Mouse (Mus musculus) liver, adult (tissue): ENCODE data around the gene Afmid.

Experiments used
- GATA4 ChIP-seq: IDR thresholded peaks from 2 replicates; pipeline ENCODE4 v1.6.1; 2014; ENCODE audit warnings: mild to moderate bottlenecking, low read length; ENCODE audit not compliant: insufficient replicate concordance

The Afmid gene

DNA sequence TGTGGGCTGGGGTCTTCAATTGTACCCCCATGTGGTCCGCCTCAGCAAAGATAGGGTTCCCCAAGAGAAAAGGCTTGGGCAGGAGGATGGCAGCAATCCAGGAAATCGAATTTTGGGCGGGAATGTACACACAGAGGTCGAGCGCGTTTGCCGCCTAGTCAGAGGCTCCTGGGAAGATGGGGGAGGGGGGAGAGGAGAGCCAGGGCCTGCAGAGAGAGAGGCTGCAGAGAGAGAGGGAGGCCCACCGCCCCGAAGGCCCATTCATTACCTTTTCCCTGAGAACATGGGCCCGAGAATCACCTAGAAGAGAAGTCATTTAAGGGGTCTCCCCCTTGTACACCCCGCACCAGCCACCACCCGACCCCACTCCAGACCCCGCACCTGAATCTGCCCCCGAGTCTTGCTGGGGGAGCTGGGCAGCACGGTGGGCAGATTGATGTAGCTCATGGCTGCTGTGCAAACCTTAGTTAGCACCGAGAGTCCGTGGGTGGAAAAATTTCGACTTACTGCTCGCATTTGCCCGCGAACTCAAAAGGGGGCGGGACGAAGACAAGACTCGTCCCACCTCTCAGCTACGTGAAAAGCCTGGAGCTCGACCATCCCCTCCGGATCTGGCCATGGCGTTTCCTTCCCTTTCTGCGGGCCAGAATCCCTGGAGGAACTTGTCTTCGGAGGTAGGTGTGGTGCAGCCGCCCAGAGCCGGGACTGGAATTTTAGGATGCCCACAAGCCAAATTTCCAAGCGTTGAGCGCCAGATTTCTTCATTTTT, at the start of gene Afmid, which contains the start of gene Tk1:
Gene Afmid (plus strand): TSS at position 592 of the 769 bp plus-strand sequence.
Gene Tk1 (minus strand): TSS at position 760 of the 769 bp plus-strand sequence.
- no peak for TF ChIP-seq GATA4

DNA sequence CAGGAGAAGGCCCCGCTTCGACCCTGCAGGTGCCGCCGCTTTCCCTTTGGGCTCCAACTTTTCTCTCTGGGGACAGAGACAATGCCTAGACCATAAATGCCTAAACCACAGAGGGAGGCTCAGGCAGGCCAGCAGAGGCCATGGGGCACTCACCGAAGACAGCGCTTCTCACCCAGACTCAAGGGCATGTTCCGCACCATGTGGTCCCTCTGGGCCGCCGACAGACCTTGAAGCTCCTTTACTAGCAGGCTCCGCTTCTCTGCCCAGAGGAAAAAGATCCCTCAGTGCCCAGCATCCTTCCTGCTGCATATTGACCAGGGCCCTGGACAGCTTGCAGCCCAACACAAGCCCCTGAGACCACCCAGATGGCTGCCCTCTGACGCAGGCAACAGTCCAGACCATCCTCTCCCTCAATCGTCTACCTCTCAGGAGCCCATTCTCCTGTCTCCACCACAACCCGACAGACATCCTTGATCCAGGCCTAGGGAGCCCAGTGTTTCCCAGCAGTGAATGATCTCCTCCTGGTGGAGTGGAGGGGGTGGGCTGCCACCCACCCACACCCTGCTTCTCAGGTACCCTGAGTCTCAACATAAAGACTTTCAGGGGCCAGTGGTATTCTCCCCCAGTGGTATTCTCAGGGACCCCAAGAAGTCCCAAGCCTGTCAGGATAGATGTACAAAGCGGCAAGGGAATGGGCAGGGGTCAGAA, 49.5 kb upstream of the Afmid start:
- TF ChIP-seq GATA4: no peak

DNA sequence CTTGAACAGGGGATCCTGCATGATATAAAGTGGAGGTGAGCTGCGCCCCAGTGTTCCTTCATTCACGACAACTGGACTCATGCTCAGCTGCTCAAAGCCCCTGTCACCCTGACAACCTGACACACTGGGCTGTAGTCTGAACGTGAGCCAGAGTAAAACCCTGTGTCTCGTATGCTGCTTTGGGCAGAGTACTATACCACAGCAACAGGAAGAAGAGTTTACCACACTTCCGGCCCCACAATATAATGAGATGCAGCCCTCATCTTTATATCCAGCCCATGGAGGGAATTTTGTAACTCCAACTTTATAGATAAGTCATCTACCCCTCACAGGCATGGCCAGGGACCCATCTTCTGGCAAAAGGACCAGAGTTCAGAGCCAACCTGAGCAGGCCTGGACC, 48.6 kb upstream of the Afmid start:
- TF ChIP-seq GATA4: no peak

DNA sequence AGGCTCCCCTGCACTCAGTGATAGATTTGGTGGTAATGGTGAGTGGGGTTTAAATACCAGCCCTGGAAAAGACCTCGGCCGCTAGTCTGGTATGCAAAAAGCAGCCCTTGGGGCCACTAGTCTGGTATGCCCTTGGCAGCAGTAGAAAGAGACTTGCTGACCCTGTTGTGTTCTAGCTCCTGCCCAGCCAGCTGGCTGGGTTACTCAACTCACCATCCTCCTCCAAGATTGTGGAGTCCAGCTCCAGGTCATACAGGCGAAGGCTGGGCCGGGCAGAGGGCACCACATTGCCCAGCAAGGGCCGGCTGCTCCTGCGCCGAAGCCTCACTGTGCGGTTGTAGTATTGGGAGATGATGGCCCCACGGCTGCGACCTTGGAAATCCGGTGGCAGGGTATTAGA, 47.7 kb upstream of the Afmid start:
- no peak for TF ChIP-seq GATA4

DNA sequence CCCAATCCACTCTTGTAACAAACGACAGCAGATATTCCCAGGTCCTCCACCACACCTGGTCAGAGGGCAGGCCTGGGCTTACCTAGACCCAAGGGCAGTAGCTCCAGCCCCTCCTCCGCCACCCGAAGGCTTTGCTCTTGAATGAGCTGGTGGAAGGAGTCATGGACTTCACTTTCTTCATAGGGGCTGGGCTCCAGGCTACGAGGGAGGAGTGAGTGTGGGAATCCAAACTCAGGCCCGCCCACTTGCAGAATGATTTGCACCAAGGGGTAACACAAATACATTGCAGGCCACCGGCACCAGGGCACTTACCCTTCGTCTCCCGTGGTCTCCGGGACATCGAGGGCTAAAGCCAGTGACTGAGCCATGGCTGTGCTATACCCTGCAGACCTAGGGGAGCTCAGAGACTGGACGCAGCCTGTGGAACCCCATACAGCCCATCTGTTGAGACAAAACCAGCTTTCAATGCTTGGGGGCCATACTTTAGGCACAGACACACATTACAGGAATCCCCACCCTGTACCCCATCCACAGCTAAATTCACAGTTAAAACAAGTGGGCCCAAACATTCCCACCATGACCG, 46.8 kb upstream of the Afmid start:
- TF ChIP-seq GATA4: no peak

DNA sequence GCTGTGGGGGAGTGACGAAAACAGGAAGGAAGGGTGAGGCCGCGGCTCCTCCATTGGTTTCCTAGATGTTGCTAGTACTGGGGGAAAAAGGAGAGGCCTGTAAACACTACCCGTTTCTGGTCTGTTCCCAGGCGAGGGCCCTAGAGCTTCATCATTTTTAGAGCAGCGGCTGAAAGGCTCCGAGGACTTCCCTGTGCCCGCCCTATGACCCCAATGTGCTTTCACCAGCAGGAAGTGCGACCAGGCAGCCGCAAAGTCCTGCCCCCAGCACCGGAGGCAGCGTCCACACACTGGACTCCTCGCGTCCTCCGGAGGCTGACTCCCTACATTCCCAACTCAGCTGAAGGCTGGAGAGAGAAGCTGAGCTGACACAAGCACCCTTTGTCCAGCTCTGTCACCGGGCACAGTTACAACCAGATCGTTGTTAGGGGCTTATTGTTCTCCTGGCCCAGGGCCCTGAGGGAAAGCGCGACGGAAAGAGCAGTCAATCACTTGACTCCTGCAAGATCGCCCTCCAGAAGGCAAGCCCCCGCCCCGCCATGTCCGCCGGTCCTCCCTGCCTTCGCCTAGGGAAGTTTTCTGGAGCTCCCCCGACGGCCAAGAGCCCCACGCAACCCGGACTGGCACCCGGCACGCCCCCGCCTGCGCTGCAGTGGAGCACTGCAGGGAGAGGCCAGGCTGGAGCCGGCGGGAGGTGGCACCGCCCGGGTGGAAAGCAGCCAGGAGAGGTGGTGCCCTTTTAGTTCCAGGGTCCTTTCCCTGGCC, 46.1 kb upstream of the Afmid start:
- no peak for TF ChIP-seq GATA4

DNA sequence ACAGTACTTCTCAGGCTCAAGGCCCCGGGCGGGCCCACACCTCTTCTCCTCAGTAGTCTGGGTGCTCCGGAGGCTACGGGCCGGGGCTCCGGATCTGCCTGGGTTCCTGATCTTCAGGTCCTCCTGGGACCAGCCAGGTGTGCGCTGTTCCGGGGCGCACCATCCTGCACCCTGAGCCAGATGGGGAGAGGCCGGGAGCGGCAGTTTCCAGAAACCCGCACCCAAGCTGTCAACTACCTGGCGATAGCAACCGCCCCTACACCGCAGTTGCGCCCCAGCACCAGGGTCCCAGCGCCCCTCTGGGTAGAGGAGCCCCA, 45.6 kb upstream of the Afmid start:
- TF ChIP-seq GATA4: no peak

DNA sequence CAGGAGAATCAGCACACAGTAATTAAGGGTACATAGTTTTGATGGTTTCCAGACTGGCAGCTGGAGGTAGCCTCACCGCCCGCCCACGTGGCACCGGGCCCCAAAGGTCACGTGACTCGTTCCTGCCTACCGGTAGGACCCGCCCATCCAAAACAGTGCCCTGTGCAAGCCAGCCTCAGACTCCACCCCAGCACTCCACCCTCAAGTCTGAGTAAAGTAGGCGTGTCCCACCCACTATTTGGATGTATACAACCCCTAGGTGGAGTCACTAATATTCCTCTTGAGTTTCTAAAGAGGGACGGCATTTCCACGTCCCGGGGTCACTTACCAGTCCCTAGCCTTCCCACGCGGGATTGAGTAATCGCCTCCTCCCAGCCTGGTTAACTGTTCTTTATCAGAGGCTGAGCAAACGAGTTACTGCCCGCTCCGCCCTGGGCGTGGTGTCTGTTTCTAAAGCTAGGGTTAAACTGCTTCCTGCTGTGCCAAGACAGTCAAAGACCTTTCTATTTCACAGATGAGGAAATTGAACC, 45.1 kb upstream of the Afmid start:
- no peak; the same call in 1 of the 2 replicates for TF ChIP-seq GATA4

DNA sequence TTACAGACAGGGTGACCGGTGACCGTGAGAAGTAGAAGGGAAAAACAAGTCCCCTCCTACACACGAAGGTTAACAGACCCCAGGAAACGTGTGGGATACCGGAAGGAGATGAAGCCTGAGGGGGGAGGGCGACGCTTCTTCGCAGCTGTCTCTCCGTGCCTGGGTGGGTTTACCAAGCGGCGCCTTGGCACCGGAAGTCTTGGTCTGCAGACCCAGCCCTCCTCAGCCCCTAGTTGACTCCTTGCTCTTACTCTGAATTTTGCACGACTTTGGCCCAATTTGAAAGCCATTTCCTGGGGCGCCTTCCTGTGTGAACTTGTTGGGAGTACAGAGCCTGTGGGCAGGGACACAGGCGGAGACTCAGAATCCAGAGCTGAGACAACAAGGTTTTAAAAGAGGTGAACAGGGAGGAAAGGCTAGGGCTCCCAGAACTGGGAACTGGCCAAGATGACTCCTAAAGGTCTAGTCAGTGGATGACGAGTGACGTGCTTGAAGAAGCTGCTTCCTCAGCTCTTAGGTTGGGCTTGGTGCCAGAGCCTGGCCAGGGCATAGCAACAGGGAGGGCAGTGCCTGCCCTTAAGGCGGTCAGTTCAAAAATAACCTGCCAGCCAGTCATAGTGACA, 44.4 kb upstream of the Afmid start:
- no peak for TF ChIP-seq GATA4

DNA sequence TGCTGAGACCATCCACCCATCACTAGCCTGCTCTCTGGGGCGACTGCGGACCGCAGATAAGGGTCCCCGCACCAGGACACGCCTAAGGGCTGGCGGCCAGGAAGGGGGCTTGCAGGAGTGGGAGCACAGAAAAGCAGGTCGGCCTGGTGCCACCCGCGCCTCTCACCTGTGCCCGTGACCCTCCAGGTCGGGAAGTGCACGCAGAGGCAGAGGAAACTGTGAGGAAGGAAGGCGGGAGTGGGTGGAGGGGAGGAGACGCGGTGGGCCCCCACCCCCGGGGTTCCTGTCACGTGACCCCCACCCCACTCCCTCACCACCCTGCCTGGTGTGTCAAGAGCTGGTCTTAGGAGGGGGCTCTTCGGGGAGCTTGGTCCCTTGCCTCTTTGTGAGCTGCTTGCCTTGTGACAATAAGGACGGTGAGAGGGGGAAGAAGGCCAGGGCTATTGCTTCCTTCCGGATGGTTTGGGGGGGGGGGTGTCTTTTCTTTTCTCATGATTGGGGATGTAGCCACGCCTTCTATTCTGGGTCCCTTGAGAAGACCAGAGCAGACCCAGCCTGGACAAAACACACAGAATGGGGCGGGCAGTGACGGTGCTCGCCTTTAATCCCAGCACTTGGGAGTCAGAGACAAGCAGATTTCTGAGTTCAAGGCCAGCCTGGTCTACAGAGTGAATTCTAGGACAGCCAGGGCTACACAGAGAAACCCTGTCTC, 43.6 kb upstream of the Afmid start, which contains the start of the genes Tmc8 and Tmc6:
Gene Tmc8 (plus strand): TSS at position 84 of the 712 bp plus-strand sequence.
Gene Tmc6 (minus strand): TSS at position 206 of the 712 bp plus-strand sequence.
- TF ChIP-seq GATA4: no peak

DNA sequence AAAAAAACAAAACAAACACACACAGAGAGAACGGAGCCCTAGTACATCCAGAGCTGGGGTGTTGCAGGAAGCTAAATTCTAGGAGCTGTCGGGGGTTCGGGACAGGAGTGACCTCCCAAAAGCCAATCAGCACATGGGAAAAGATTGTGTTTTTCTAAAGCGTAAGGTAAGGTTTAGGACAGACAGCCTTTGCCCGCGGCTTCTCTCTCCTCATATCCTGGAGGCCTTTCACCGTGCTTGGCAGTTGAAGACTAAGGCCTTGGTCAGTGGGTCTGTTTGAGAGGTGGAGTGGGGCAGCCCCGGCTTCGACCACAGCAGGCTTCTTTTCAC, 43.1 kb upstream of the Afmid start:
- no peak for TF ChIP-seq GATA4

DNA sequence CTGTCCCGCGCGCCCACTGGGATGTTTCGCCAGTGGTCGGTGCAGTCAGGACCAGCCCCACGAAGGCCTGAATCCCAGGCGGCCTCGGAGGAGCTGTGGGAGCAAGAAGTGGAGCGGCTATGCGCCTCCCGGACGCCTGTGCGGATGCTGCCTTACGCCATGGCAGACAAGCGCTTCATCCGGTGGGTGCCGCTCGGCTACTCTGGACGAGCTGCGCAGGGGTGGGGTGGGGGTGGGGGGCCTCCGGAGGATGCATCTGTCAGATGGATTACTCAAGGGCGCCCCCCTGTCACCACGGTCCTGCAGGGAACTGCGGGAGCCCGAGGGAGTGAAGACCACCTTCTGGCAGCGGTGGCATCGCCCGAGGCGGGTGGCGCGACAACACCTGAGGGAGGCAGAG, 42.6 kb upstream of the Afmid start:
- no peak for TF ChIP-seq GATA4

DNA sequence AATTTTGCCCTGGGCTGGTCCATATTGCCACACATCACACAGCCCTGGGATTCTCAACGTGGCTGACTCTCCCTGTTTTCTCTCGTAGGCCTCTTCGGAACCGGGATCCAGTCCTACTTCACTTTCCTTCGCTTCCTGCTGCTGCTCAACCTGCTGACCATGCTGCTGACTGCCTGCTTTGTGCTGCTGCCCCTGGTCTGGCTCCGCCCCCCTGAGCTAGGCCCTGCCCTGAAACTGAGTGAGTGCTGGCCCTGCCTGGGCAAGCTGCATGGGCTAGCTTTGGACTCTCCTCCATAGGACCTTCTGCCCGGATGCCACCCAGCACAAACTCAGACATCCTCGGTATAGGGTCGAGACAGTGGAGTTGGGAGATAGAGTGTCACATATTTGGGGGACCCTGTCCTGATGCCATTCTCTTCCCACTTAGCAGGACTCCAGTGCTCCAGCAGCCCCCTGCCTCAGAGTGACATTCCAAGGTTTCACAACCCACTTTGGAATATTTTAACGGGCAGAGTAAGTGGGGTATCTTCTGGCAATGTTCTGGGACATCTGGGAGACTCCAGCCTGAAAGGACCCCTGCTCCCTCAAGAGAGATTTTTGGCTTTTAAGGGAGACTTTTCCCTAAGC, 41.9 kb upstream of the Afmid start:
- no peak for TF ChIP-seq GATA4

DNA sequence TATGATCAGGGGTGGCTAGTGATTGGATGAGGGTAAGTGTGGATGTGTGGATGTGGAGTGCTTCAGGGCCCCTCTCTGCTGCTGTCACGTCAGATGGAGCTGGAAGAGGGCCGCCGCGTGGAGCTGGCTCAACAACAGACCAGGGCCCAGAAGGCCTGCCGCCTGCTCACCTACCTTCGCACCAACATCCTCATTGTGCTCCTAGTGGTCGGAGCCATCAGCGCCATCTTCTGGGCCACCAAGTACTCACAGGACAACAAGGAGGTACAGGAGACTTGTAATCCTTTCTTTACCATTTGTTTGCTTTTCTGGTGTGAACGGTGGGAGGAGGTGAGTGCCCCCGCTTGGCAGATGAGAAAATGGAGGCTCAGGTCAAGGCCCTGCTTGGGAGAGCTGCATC, 39.4 kb upstream of the Afmid start:
- no peak for TF ChIP-seq GATA4
